Mouse (Mus musculus) forebrain, embryonic 14.5 days (tissue): Measurements from ENCODE around the gene Cyth2. TPM values are rescaled to one million over a fixed set of nuclear protein-coding genes. Genes with fewer than 3 reads are reported as not detected.
A peak's percentile ranks its signal among the peaks of the same experiment; 100 is the strongest.

ENCODE experiments used
- ATAC-seq: fragments of 200-750 bp; cut with Nextera tagmentation; 2 replicates; pipeline ENCODE4 v1.8.0; 2017; ENCODE audit warnings: mild to moderate bottlenecking, moderate library complexity
- DNase-seq: peaks from one replicate; pipeline ENCODE4 v3.0.0-alpha.2; 2015; ENCODE audit warnings: low spot score
- H3K27ac ChIP-seq: fragments of 300-500 bp; sonication (generic); 2 replicates; pipeline ENCODE4 v1.5.1; 2014; ENCODE audit warnings: low read depth, mild to moderate bottlenecking, control low read depth, low read length, moderate library complexity
- H3K27me3 ChIP-seq: fragments of 300-500 bp; sonication (generic); replicated peaks from 2 replicates; pipeline ENCODE4 v1.6.1; 2014; ENCODE audit warnings: low read length, control low read depth, mixed read lengths; ENCODE audit not compliant: control insufficient read depth, insufficient read depth
- H3K36me3 ChIP-seq: fragments of 300-500 bp; sonication (generic); 2 replicates; pipeline ENCODE4 v1.6.1; 2014; ENCODE audit warnings: low read length, control low read depth; ENCODE audit not compliant: control insufficient read depth, insufficient read depth
- H3K4me1 ChIP-seq: fragments of 300-500 bp; sonication (generic); 2 replicates; pipeline ENCODE4 v1.6.1; 2014; ENCODE audit warnings: antibody characterized with exemption, low read length, control low read depth; ENCODE audit not compliant: control insufficient read depth, insufficient read depth
- H3K4me2 ChIP-seq: fragments of 300-500 bp; sonication (generic); 2 replicates; pipeline ENCODE4 v1.6.1; 2014; ENCODE audit warnings: mild to moderate bottlenecking, control low read depth, low read length
- H3K4me3 ChIP-seq: fragments of 300-500 bp; sonication (generic); 2 replicates; pipeline ENCODE4 v1.5.1; 2014; ENCODE audit warnings: low read depth, low read length, control low read depth
- H3K9ac ChIP-seq: fragments of 300-500 bp; sonication (generic); 2 replicates; pipeline ENCODE4 v1.6.1; 2014; ENCODE audit warnings: mild to moderate bottlenecking, low read length, control low read depth, moderate library complexity
- H3K9me3 ChIP-seq: fragments of 300-500 bp; sonication (generic); replicated peaks from 2 replicates; pipeline ENCODE4 v1.6.1; 2016; ENCODE audit warnings: low read length, control low read depth, mixed read lengths; ENCODE audit not compliant: control insufficient read depth
- WGBS: fragments of 180-500 bp; shearing (Covaris S2); extraction: QIAGEN DNeasy Blood & Tissue Kit; methylation state at CpG from one replicate; pipeline ENCODE4 v1.1.7; 2014; 5-methylcytosine and 5-hydroxymethylcytosine counted together
- polyA plus RNA-seq: library from polyadenylated mRNA; unstranded; fragments of >200 nt; fragmentation: Nextera tagmentation; extraction: Ambion mirVana; gene quantifications from 2 replicates; pipeline ENCODE4 v1.2.1, GENCODE M21; 2014

Gene Cyth2
- polyA plus RNA-seq, 1 experiment from 2014 or later, result 286 TPM

GRCm38 (mm10) chr7:45767500-45767899 is 46.9 kb downstream of the Cyth2 start:
- H3K36me3 ChIP-seq, result no peaks in the 10 kb centered on the region
- no peaks in the 10 kb centered on the region for H3K27me3 ChIP-seq
- no peaks in the 10 kb centered on the region for H3K9me3 ChIP-seq
- no peak overlapping the region for H3K4me3 ChIP-seq
- no peak for ATAC-seq
- H3K4me1 ChIP-seq, result no peaks in the 10 kb centered on the region
- no peak for DNase-seq
- 92% methylated on average over 6 of the region's 6 CpGs for WGBS
- no peak overlapping the region for H3K9ac ChIP-seq
- no peak overlapping the region for H3K4me2 ChIP-seq
- H3K27ac ChIP-seq, result no peak overlapping the region

DNA sequence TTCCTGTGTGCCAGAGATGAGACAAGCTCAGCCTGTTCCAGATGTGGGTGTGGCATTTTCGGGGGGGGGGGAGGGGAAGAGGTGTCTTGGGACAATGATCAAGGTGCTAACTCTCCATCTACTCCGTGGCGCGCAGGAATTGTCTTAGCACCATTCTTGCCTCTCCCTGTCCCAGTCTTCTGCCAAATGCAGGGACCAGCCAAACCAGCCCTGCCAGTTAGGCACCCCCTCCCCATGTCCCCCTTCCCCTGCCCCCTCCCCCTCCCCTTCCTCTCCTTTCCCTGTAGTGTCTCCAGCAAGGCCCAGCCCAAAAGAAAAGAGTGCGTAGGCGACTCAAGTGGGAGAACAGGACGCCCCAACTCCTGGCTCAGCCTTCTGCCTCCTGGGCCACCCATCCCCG is 47.6 kb downstream of the Cyth2 start:
- WGBS, result 50% methylated on average over 8 of the region's 8 CpGs
- Histone ChIP-seq H3K27me3 (no peaks in the 10 kb centered on the region), H3K4me2 (no peak overlapping the region), H3K36me3 (no peaks in the 10 kb centered on the region), H3K4me3 (no peak overlapping the region), H3K4me1 (no peaks in the 10 kb centered on the region), H3K9me3 (no peaks in the 10 kb centered on the region), H3K27ac (no peak overlapping the region), H3K9ac (no peak overlapping the region)
- DNase-seq (no peak), ATAC-seq (no peak)

- H3K4me2 ChIP-seq, result no peak overlapping the region
- H3K4me1 ChIP-seq, result no peaks in the 10 kb centered on the region
- no peaks in the 10 kb centered on the region for H3K9me3 ChIP-seq
- no peaks in the 10 kb centered on the region for H3K27me3 ChIP-seq
- 61% methylated on average over 8 of the region's 8 CpGs for WGBS
- no peak overlapping the region for H3K27ac ChIP-seq
- no peak overlapping the region for H3K9ac ChIP-seq
- no peak overlapping the region for H3K4me3 ChIP-seq
- no peaks in the 10 kb centered on the region for H3K36me3 ChIP-seq
- DNase-seq (no peak), ATAC-seq (no peak)
Measured at GRCm38 (mm10) chr7:45765995-45766394, 48.4 kb downstream of the Cyth2 start.

- WGBS, result 59% methylated on average over 5 of the region's 5 CpGs
- ATAC-seq (no peak), DNase-seq (no peak)
- peaks cover 16% of the 10 kb centered on the region; the same call in 1 of the 2 replicates for H3K27me3 ChIP-seq
- H3K36me3 ChIP-seq, result no peaks in the 10 kb centered on the region
- no peaks in the 10 kb centered on the region for H3K4me1 ChIP-seq
- H3K9me3 ChIP-seq, result no peaks in the 10 kb centered on the region
- no peak overlapping the region for H3K27ac ChIP-seq
- no peak overlapping the region for H3K4me3 ChIP-seq
- H3K4me2 ChIP-seq, result no peak overlapping the region
- H3K9ac ChIP-seq, result no peak overlapping the region
Measured at GRCm38 (mm10) chr7:45760151-45760550, 54.2 kb downstream of the Cyth2 start.

DNA sequence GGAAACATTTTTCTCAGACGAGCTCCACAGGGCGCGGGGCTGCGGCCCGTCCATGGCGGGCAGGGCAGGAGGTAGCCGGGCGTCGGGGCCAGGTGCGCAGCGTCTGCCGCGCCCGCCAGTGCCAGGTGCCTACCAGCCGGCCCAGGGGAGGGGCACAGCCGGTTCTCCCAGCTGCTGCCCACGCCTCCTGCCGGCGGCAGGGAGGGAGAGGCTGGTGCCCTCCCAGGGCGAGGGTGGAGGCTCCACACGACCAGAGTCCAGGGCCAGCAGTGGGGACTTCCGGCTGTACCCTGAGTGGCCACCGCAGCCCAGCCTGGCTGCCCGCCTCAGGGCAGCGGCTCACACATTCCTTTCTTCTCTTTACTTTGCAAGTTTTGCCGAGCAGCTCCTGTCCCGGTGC is 55.0 kb downstream of the Cyth2 start:
- H3K27ac ChIP-seq, result no peak overlapping the region
- H3K4me1 ChIP-seq, result no peaks in the 10 kb centered on the region
- no peaks in the 10 kb centered on the region for H3K9me3 ChIP-seq
- peaks cover 16% of the 10 kb centered on the region; the same call in 1 of the 2 replicates for H3K27me3 ChIP-seq
- WGBS, result 7% methylated on average over 25 of the region's 27 CpGs
- H3K36me3 ChIP-seq, result no peaks in the 10 kb centered on the region
- H3K9ac ChIP-seq, result peak overlapping the region; percentile 13; the same call in 1 of the 2 replicates
- DNase-seq (no peak), ATAC-seq (no peak)
- no peak overlapping the region for H3K4me3 ChIP-seq
- H3K4me2 ChIP-seq, result 0 out of 2 replicates have a peak overlapping the region, but pooled peaks have one; percentile 3

Other genes with a start within 250 kb of the Cyth2 start
- 19.6 and 20.1 TPM in 2 replicates for gene Bcat2, start 244.4 kb downstream of the Cyth2 start, polyA plus RNA-seq
- gene Fgf21, start 199.1 kb downstream of the Cyth2 start, polyA plus RNA-seq, result not detected in 2 replicates
- not detected in 2 replicates for gene Fut1, start 197.3 kb downstream of the Cyth2 start, polyA plus RNA-seq
- not detected in 2 replicates for gene Izumo1, start 192.8 kb downstream of the Cyth2 start, polyA plus RNA-seq
- gene Rasip1, start 187.1 kb downstream of the Cyth2 start, polyA plus RNA-seq, result 7.3 and 9.7 TPM in 2 replicates
- gene Mamstr, start 174.6 kb downstream of the Cyth2 start, polyA plus RNA-seq, result 1.3 and 1.9 TPM in 2 replicates
- 0.11 TPM in 1 of 2 replicates, not detected in the other for gene Fut2, start 148.2 kb downstream of the Cyth2 start, polyA plus RNA-seq
- gene Ntn5, start 130.6 kb downstream of the Cyth2 start, polyA plus RNA-seq, result 0.28 and 0.41 TPM in 2 replicates
- gene Sec1, start 120.2 kb downstream of the Cyth2 start, polyA plus RNA-seq, result 0.06 and 0.38 TPM in 2 replicates
- 22.5 and 22.8 TPM in 2 replicates for gene Car11, start 114.7 kb downstream of the Cyth2 start, polyA plus RNA-seq
- 3.6 and 3.7 TPM in 2 replicates for gene Dbp, start 109.5 kb downstream of the Cyth2 start, polyA plus RNA-seq
- 727 and 966 TPM in 2 replicates for gene Rpl18, start 99.1 kb downstream of the Cyth2 start, polyA plus RNA-seq
- 16.3 and 19.7 TPM in 2 replicates for gene Sphk2, start 96.6 kb downstream of the Cyth2 start, polyA plus RNA-seq
- gene Fam83e, start 93.4 kb downstream of the Cyth2 start, polyA plus RNA-seq, result 0.11 and 0.15 TPM in 2 replicates
- gene Spaca4, start 88.8 kb downstream of the Cyth2 start, polyA plus RNA-seq, result not detected in 2 replicates
- gene Lmtk3, start 30.8 kb downstream of the Cyth2 start, polyA plus RNA-seq, result 11.8 and 18.4 TPM in 2 replicates
- gene Sult2b1, start 29.9 kb downstream of the Cyth2 start, polyA plus RNA-seq, result 4.0 and 5.4 TPM in 2 replicates
- gene Kcnj14, start 10.2 kb upstream of the Cyth2 start, polyA plus RNA-seq, result 0.41 and 0.78 TPM in 2 replicates
- 45.2 and 46.7 TPM in 2 replicates for gene Grwd1, start 16.4 kb upstream of the Cyth2 start, polyA plus RNA-seq
- gene Kdelr1, start 58.2 kb upstream of the Cyth2 start, polyA plus RNA-seq, result 104 and 111 TPM in 2 replicates
- gene Grin2d, start 63.8 kb upstream of the Cyth2 start, polyA plus RNA-seq, result 0.52 and 0.77 TPM in 2 replicates
- 0.51 and 0.55 TPM in 2 replicates for gene Syngr4, start 82.1 kb upstream of the Cyth2 start, polyA plus RNA-seq
- 5.1 and 6.2 TPM in 2 replicates for gene Tmem143, start 82.4 kb upstream of the Cyth2 start, polyA plus RNA-seq
- 27.9 and 32.8 TPM in 2 replicates for gene Emp3, start 106.8 kb upstream of the Cyth2 start, polyA plus RNA-seq
- 2.6 and 2.7 TPM in 2 replicates for gene Ccdc114, start 109.5 kb upstream of the Cyth2 start, polyA plus RNA-seq
- 0.30 and 0.33 TPM in 2 replicates for gene Abcc6, start 215.7 kb upstream of the Cyth2 start, polyA plus RNA-seq
- gene Nomo1, start 219.1 kb upstream of the Cyth2 start, polyA plus RNA-seq, result 19.6 and 25.9 TPM in 2 replicates